Mouse (Mus musculus) adrenal gland (tissue): ENCODE data around the gene Ldlrad3.

Source experiments
- intact Hi-C: fragments of 180-260 bp; cut with DNase I; formaldehyde crosslinking; loops from one replicate; pipeline ENCODE4 v1.15.1; 2025

Gene Ldlrad3

DNA sequence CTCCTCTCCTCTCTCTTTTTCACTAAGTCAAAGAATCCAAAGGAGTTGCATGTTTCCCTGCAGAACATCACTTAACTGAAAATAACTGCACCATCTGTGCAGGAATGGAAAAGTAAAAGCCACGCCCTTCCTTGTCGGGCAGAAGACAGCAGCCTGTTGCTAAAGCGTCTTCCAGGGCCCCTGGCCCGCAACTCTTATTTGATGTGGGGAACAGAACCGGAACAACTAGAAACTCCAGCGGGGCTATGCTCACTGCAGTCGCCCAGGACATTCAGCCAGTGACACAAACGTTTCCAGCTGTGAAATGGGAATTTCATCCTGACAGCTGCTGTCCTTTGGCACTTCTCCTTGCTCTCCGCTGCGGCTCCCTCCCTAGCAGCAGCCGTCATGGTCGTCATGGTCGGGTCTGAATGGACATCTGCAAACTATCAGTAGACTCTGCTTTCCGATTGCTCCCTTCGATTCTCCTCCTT, 67.2 kb downstream of the Ldlrad3 start:
- intact Hi-C loops = no loop called here

- intact Hi-C loops = no loop called here
These were observed 68.8 kb downstream of the Ldlrad3 start for GRCm38 (mm10) chr2:102117402-102117760.

DNA sequence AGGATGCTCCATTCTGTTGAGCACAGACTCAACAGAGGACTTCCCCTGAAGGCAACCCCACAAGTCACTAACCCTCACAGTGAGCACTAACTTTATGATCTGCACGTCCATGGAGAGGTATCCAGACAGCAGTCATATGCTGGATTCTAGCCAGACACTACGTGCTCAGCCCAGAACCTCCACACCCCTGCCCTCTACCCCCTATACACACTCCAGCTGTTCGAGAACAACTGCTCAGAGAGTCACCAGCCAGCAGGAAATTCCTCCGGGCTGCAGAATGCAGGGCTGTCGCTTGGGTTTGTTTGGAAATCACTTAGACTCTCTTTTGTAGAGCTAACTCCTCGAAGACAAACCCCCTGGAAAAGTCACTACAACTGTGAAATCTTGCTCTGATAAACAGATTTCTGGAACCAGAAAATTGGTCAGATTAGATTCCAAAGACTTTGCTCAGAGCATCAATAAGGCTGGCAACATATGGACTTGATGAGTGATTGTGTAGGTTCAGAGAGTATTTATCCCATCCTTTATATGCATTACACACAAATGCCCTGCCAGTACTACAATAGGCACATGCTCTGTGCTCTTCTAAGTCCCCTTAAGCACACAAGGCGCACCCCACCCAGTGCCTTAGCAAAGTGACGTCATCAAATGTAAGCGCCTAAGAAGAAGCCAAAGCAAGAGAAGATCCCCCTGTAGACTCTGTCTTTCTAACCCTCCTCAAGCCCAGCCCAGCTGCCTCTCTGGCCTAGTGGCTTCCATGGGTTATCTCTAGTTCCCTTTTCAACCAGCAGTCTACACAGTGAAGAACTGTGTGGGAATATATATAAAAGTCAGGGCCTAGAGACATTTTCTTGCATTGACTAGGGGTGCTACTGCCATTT, 69.4 kb downstream of the Ldlrad3 start:
- intact Hi-C loops = no loop called here

DNA sequence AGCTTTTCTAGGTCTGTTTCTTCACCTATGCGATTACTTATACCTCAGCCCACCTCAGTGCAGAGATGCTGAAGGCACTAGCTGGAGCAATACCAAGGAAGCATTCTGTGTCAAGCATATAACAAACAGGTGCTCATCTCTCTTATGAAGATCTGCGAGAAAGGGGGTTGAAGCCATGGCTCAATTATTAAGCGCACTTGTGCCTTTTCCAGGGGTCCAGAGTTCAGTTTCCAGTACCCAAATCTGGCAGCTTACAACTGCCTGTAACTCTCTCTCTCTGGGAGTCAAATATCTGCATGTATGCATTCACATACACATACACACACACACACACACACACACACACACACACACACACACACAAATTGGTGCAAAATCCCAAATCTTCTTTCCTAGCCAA, 72.4 kb downstream of the Ldlrad3 start:
- intact Hi-C loops = no loop called here

DNA sequence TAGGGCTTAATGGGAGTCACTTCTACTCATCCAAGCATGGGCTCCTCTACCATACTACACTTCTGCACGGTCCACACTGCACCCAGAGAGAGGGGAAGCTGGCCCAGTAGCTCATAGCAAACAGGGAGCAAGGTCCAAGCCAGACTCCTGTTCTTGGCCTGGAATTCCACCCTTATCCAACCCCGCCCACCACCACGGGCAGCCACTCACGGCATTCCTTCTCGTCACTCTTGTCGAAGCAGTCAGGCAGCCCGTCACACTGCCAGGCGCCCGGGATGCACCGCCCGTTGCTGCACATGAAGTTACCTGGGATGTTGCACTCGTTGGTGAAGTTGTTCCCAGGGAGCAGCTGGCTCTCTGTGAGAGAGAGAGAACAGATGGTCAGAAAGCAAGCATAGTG, 72.9 kb downstream of the Ldlrad3 start:
- intact Hi-C loops = no loop called here

DNA sequence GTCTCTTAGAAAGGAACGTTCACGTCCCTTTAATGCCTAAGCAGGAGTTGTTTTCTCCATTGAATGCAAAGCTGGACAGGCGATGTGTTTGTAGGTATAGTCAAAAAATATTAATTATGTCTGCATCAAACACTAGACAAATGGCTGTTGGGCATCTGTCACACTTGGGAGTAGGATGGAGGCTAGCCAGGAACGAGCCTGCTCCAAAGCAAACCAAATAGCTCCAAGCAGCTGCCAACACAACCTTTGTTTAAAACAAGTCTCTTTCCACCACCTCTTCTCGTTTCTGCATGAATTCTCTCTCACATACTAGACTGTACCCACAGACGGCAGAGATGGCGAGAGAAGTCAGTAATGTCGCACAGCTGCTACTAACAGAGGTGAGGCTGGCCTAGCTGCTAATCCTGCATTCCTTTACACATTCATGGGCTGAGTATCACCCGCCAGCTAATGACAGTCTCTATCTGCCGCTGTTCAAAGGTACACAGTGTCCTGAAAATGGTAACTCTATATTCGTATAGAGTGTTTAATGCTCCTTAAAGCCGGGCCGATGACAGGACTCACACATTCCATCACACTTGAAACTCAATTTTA, 74.2 kb downstream of the Ldlrad3 start:
- intact Hi-C loops = no loop called here

- intact Hi-C loops = no loop called here
These were observed 75.9 kb downstream of the Ldlrad3 start for GRCm38 (mm10) chr2:102110306-102110705.

DNA sequence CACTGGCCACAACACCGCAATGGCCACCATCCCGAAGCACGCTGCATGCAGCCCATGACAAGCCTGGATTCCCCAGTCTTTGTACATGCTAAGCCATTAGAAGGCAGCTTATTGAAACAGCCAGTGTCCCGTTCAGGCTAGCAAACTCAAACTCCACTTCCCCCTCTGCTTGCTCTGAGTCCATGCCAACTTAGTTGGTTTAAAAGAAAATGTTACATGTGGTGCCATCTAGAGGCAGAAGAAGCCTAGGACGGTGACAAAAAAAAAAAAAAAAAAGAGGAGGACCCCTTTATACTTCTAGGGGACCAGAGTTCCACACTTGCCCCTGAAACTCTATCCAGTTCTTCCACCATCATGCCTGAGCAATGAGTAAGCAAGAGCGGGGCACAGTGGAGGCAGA, 78.9 kb downstream of the Ldlrad3 start:
- intact Hi-C loops = loop anchor here (5.0 kb wide), 1 partner anchor 80 kb away; the partner anchor contains the start of gene Ldlrad3

- intact Hi-C loops = loop anchor here (5.0 kb wide), 1 partner anchor 81 kb away; the partner anchor contains the start of gene Ldlrad3
These were observed 79.5 kb downstream of the Ldlrad3 start for GRCm38 (mm10) chr2:102106728-102107127.

DNA sequence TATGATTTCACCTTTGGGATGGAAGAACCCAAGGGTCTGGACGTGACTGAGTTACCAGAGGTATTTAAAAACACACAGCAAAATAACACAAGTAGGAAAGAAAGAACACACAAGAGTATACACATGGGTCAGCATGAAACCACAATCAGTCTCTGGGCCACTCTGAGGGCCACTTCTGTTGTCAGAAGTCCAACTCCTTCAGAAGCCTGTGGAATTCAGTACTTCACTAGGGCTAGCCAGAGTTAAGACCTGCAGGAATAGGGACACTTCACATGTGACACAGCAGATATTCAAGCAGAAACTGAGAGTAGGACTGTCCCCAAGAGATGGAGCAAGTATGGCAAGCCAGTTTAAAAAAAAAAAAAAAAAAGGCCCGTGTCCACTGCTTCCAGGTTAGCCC, 80.7 kb downstream of the Ldlrad3 start:
- intact Hi-C loops = loop anchor here (5.0 kb wide), 1 partner anchor 82 kb away; the partner anchor contains the start of gene Ldlrad3

- intact Hi-C loops = no loop called here
These were observed 82.2 kb downstream of the Ldlrad3 start for GRCm38 (mm10) chr2:102103955-102104354.

- intact Hi-C loops = no loop called here
These were observed 85.7 kb downstream of the Ldlrad3 start for GRCm38 (mm10) chr2:102100490-102100889.

- intact Hi-C loops = loop anchor here (5.0 to 10.0 kb wide), 2 partner anchors 115 to 187 kb away; no protein-coding TSS in a partner anchor
These were observed 86.3 kb downstream of the Ldlrad3 start for GRCm38 (mm10) chr2:102099702-102100450.

- intact Hi-C loops = loop anchor here (5.0 to 10.0 kb wide), 2 partner anchors 116 to 188 kb away; no protein-coding TSS in a partner anchor
These were observed 86.9 kb downstream of the Ldlrad3 start for GRCm38 (mm10) chr2:102099261-102099660.

- intact Hi-C loops = loop anchor here (5.0 to 10.0 kb wide), 3 partner anchors 93 to 193 kb away; partner anchors contain the start of gene Ldlrad3
These were observed 91.4 kb downstream of the Ldlrad3 start for GRCm38 (mm10) chr2:102094773-102095172.

GRCm38 (mm10) chr2:102094281-102094680, 91.9 kb downstream of the Ldlrad3 start:
- intact Hi-C loops = loop anchor here (5.0 to 10.0 kb wide), 2 partner anchors 93 to 121 kb away; partner anchors contain the start of gene Ldlrad3

- intact Hi-C loops = loop anchor here (5.0 to 10.0 kb wide), 2 partner anchors 95 to 122 kb away; partner anchors contain the start of gene Ldlrad3
These were observed 93.6 kb downstream of the Ldlrad3 start for GRCm38 (mm10) chr2:102092579-102092978.

DNA sequence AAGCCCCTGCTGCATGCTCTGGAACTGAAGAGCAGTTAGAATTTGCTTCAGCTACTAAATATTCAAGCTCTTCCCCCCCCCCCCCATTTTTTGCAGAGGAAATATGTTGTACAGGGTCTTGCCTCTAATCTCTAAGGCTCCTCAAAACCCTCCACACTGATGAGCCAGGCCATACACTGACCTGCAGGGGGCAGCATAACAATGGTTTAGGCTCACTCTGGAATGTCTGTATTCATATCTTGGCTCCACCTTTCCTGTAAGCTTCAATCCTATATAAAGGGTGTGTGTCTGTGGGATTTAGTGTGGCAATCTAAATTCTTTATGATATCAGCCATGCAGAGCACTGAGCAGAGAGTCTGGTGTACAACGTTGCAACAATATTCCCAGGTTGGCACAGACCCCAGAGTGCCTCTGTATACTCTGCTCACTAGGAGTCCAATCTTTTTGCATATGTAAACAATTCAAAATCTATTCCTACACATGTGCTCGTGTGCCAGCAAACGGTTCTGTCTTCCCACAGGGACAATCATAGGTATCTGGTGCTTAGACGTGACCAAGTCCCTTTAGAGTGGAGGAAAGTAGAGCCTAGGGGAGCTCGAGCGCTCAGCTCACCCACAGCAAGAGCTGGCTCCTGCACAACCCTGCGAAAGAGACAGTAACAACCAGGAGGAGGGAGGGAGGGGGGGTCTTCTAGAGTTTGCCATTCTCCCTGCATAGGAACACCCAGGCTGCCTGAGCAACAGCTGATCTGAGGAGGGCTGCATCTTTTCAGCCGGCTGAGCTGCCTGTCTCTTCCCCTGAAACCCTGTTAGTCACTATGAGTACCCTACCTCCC, 94.5 kb downstream of the Ldlrad3 start:
- intact Hi-C loops = loop anchor here (2.0 to 10.0 kb wide), 3 partner anchors 96 to 361 kb away; partner anchors contain the start of genes Fjx1 and Ldlrad3

DNA sequence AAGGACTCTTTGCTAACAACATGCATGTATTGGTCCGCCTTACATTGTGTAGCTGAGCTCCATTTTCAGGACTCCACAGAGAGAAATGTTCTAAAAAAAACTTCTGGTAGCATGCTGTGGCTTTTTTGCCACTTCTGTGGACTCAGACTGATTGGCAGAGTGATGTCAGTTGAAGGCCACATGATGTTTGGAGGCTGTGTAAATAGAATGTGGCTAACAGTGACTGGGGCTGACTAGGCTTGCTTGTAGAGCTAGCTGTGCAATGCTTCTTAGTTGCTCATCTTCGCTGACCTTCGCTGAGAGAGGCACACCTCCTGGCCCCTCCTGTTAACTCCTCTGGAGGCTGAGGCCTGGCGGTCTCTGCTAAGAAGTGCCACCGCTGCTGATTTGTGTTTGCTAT, 98.4 kb downstream of the Ldlrad3 start:
- intact Hi-C loops = loop anchor here (5.0 kb wide), 1 partner anchor 205 kb away; no protein-coding TSS in a partner anchor

DNA sequence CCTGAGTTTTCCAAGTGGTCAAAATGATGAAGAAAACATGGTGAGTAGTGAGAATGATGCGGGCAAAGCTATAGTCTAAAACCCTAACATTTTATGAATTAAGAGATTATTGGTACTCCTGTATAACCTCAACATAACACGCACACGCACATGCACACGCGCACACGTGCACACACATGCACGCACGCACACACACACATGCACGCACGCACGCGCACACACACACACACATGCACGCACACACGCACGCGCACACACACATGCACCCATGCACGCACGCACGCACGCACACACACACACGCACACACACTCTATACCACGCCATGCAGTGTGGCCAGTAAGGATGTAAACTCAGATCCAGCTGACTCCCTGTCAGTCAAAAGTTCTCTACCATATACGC, 99.6 kb downstream of the Ldlrad3 start:
- intact Hi-C loops = loop anchor here (5.0 kb wide), 1 partner anchor 206 kb away; no protein-coding TSS in a partner anchor
